In the genomic region with DNA sequence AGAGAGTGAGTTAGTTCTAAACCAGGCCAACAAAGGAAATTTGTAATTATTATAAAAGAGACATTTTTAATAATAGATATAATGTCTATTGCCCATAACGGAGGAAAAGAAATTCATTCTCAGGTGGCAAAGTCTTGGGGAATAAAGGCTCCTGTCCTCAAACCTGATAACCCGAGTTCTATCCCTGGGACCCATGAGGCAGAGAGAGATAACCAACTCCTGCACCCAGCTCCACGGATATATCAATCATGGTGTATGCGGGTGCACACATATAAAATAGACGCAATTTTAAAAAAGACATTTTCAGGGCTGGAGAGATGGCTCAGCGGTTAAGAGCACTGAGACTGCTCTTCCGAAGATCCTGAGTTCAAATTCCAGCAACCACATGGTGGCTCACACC, we compare ENCODE assay signal across 25 mouse cellular contexts.
"Had no signal": no experiment of that assay in that cellular context is flagged by ENCODE, and none has a peak within 500 bp of the region (broad histone marks: within the 10 kb centered on the region; RNA-seq: fewer than 3 reads in every experiment).

No protein-coding gene starts in this region.

- H3K27me3 ChIP-seq: heart, embryonic 13.5 days; heart, embryonic 15.5 days; hindbrain, embryonic 13.5 days; hindbrain, embryonic 15.5 days; kidney, embryonic 15.5 days; limb, embryonic 12.5 days had no signal

- DNase-seq: gastrocnemius, postnatal 14 days; gastrocnemius, postnatal 36 days; heart, adult 11 months; heart, adult 2 months; heart, postnatal 14 days; heart, postnatal 36 days; kidney, adult 11 months; kidney, adult 2 months; kidney, adult 9 months; kidney, postnatal 14 days; kidney, postnatal 36 days; layer of hippocampus, adult 9-11 months; layer of hippocampus, postnatal 36 days had no signal

- H3K27ac ChIP-seq: heart, adult 2 months; heart, embryonic 13.5 days; heart, embryonic 15.5 days; hindbrain, embryonic 13.5 days; hindbrain, embryonic 15.5 days; hindbrain, postnatal 0 days; kidney, embryonic 15.5 days; kidney, postnatal 0 days; left cerebral cortex, adult 2 months; limb, embryonic 10.5 days; limb, embryonic 12.5 days had no signal

- H3K4me3 ChIP-seq: heart, adult 2 months; heart, embryonic 13.5 days; heart, embryonic 15.5 days; hindbrain, embryonic 13.5 days; hindbrain, embryonic 15.5 days; kidney, embryonic 15.5 days; left cerebral cortex, adult 2 months; limb, embryonic 10.5 days; limb, embryonic 12.5 days had no signal

- H3K4me1 ChIP-seq: heart, embryonic 13.5 days; heart, embryonic 15.5 days; hindbrain, embryonic 13.5 days; hindbrain, embryonic 15.5 days; kidney, embryonic 15.5 days had no signal

- ATAC-seq: hindbrain, postnatal 0 days; intestine, embryonic 16.5 days had no signal

- H3K9ac ChIP-seq: heart, embryonic 13.5 days; heart, embryonic 15.5 days; hindbrain, embryonic 13.5 days; hindbrain, embryonic 15.5 days; kidney, embryonic 15.5 days; limb, embryonic 12.5 days had no signal

- H3K4me2 ChIP-seq: heart, embryonic 11.5 days; heart, embryonic 13.5 days; heart, embryonic 15.5 days; hindbrain, embryonic 13.5 days; hindbrain, embryonic 15.5 days; kidney, embryonic 15.5 days; limb, embryonic 12.5 days had no signal

- H3K9me3 ChIP-seq: heart, embryonic 13.5 days; heart, embryonic 15.5 days; hindbrain, embryonic 13.5 days; hindbrain, embryonic 15.5 days; kidney, embryonic 15.5 days; limb, embryonic 10.5 days; limb, embryonic 12.5 days had no signal
